Mouse (Mus musculus): ENCODE measurements around the gene Myh7. TPM values are rescaled to one million over a fixed set of nuclear protein-coding genes. Genes with fewer than 3 reads are reported as not detected.

The Myh7 gene
- polyA plus RNA-seq, 1 experiment from 2014 or later = 4.9 TPM

DNA sequence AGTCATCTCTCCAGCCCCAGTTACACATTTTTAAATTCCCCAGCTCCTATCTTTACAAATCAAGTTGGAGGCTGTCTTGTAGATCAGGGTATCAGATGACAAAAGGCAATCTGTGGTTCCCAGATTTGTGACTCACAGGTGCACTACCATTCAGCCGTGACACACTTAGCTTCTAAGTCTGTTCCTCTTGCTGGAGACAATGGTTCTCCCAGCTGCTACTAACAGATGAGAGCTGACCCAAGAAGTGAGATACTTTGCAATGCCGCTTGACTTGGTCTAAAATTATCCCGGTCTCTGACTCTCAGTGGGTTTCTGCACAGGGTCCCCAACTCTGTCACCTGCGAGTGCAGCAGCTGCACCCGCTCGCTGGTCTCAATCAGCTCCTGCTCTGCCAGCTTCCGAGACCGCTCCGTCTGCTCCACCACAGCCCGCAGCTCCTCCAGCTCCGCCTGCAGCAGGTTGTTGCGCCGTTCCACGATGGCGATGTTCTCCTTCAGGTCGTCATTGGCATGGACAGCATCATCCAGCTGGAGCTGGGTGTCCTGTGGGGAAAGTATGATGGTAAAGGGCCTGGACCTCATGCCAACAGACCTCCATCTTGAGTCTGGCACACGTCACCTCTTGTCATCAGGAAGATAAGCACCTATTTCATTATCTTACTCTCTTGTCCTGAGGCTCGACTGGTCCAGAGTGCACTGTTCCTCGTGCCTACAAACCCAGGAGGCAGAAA is 48.3 kb downstream of the Myh7 start:
- ATAC-seq (ENCODE audit: low FRiP score) = no peak
- no peaks in the 10 kb centered on the region for H3K4me1 ChIP-seq

DNA sequence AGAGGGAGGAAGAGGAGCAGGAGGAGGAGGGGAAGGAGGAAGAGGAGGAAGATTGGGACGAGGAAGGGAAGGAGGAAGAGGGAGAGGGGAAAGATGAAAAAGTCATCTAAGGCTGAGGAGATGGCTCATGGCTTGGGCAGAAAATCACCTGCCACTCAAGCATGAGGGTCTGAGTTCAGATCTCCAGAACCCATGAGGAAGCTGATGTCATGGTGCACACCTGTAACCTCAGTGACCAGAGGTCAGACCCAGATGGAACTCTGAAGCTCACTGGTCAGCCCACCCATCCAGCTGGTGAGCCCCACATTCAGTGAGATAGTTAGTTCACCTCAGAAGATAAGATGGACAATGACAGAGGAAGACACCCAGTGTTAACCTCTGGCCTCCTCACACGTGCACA is 49.5 kb downstream of the Myh7 start:
- no peaks in the 10 kb centered on the region for H3K4me1 ChIP-seq
- H3K27ac ChIP-seq = no peak overlapping the region
- H3K4me3 ChIP-seq = no peak overlapping the region
- ATAC-seq (ENCODE audit: low FRiP score) = no peak
- WGBS = 73% methylated on average over 2 of the region's 2 CpGs
- H3K36me3 ChIP-seq = no peaks in the 10 kb centered on the region
- H3K27me3 ChIP-seq = peaks cover 5% of the 10 kb centered on the region; the same call in 1 of the 2 replicates
- no peak overlapping the region for H3K9ac ChIP-seq
- H3K9me3 ChIP-seq (replicated peaks) = no peaks in the 10 kb centered on the region
- no peak overlapping the region for H3K4me2 ChIP-seq (replicated peaks)

More for the DNA sequence above, 48.3 kb downstream of the Myh7 start:
- 84% methylated on average over 19 of the region's 19 CpGs for WGBS
- H3K4me2 ChIP-seq (replicated peaks) = no peak overlapping the region
- H3K9me3 ChIP-seq (replicated peaks) = no peaks in the 10 kb centered on the region
- H3K27ac ChIP-seq = no peak overlapping the region
- no peak overlapping the region for H3K4me3 ChIP-seq
- no peak overlapping the region for H3K9ac ChIP-seq
- peaks cover 5% of the 10 kb centered on the region; the same call in 1 of the 2 replicates for H3K27me3 ChIP-seq
- no peaks in the 10 kb centered on the region for H3K36me3 ChIP-seq

DNA sequence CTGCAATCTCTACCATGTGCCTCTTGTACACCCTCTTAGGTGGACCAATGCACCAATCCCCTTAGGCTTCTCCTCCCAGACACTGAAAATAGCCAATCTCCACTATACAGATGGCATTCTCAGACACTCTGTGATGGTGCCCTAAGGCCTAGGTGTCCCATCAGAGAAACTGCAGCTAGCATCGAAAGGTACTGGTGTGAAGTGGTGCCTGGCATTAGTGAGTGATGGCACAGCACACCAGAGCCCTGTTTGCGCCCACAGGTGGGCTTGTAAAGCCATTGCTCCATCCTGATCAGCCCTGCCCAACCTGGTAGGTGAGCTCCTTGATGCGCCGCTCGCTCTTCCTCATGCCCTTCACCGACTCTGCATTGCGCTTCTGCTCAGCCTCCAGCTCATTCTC is 50.5 kb downstream of the Myh7 start:
- no peak overlapping the region for H3K4me3 ChIP-seq
- peaks cover 1% of the 10 kb centered on the region; the same call in 1 of the 2 replicates for H3K27me3 ChIP-seq
- WGBS = 94% methylated on average over 7 of the region's 7 CpGs
- H3K9ac ChIP-seq = no peak overlapping the region
- H3K9me3 ChIP-seq (replicated peaks) = no peaks in the 10 kb centered on the region
- no peak overlapping the region for H3K4me2 ChIP-seq (replicated peaks)
- no peak for ATAC-seq (ENCODE audit: low FRiP score)
- H3K4me1 ChIP-seq = no peaks in the 10 kb centered on the region
- H3K36me3 ChIP-seq = no peaks in the 10 kb centered on the region
- no peak overlapping the region for H3K27ac ChIP-seq

DNA sequence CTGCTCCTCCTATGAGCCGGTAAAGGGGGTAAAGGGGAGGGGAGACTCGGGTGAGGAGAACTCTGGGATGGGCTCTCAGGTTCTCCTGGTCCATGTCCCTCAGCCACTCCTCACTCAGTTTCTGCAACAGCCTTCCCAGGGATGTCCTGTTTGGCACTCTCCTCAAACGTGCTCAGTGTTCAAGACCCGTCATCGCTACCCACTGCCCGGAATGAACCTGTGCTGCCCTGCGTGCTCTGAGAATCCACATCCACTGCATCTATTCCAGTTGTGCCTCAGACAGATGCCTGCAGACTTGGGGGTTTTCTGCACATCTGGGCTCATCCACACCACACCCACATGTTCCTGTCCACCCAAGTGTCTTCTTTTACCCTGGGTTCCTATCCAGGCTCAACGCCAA is 51.9 kb downstream of the Myh7 start:
- Histone ChIP-seq H3K27ac (no peak overlapping the region), H3K9me3 (replicated peaks) (no peaks in the 10 kb centered on the region), H3K36me3 (no peaks in the 10 kb centered on the region), H3K27me3 (no peaks in the 10 kb centered on the region; the same call in 1 of the 2 replicates), H3K4me3 (no peak overlapping the region), H3K4me2 (replicated peaks) (no peak overlapping the region), H3K4me1 (no peaks in the 10 kb centered on the region), H3K9ac (no peak overlapping the region)
- 86% methylated on average over 8 of the region's 8 CpGs for WGBS
- ATAC-seq (ENCODE audit: low FRiP score) = no peak

DNA sequence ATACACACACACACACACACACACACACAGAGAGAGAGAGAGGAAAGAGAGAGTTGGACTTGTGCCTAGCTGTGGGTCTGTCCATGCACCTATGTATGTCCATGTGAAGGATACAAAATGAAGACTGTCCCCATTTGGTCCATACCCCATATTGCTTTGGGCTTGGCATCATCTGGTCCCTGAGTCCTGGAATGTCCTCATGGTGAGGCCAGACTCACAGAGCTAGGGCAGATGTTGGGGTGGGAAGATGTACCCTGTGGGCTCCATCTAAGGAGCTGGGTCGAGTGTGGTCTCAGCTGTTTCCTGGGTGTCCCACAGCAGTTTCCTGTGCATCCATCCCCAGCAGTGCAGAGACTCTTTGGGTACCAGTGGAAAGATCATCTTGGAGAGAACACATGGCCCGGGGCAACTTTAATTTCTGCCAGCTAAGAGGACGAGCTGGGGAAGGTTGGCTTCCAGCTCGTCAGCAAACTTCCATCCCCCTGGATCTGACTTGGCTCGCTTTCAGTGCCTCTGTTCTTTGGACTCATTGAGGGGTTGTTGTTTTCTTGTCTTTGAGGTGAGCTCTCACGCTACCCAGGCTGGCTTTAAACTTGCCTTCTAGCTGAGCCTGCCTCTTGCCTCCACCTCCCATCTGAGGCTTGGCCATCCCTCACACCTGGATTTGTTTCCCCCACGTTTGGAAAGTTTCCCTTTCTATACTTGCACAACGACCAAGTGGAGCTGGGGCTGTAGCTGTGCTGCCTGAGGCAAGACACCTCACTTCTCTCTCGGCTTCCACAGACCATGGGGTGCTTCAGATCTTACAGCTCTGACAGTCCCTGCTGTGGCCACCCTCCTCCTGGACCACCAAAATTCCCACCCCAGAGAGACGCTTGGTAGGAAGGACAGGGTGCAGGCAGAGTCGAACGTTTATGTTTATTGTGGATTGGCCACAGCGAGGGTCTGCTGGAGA is 53.1 kb downstream of the Myh7 start:
- H3K9ac ChIP-seq = no peak overlapping the region
- H3K4me2 ChIP-seq (replicated peaks) = no peak overlapping the region
- WGBS = 69% methylated on average over 13 of the region's 13 CpGs
- H3K27ac ChIP-seq = no peak overlapping the region
- H3K9me3 ChIP-seq (replicated peaks) = no peaks in the 10 kb centered on the region
- H3K27me3 ChIP-seq = no peaks in the 10 kb centered on the region; the same call in 1 of the 2 replicates
- no peak overlapping the region for H3K4me3 ChIP-seq
- no peaks in the 10 kb centered on the region for H3K36me3 ChIP-seq
- no peak for ATAC-seq (ENCODE audit: low FRiP score)
- peaks cover 5% of the 10 kb centered on the region for H3K4me1 ChIP-seq

DNA sequence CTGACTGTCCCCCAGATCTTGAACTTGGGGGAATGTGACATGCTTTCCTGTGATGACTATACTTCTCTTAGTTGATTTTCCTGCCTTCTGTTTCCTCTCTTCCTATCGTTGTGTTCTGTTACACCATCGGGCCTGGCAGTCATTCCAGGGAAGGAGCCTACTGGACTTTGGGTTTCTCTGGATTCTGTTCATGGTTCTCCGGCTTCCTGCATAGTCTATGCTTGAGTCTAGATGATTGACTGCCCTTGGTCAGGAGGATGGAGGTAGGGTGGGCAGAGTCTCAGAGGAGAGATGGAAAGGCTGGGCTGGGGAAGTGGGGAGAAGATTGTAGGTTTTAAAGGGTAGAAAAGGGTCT is 54.3 kb downstream of the Myh7 start:
- H3K4me1 ChIP-seq = peaks cover 11% of the 10 kb centered on the region
- no peaks in the 10 kb centered on the region for H3K9me3 ChIP-seq (replicated peaks)
- no peak for ATAC-seq (ENCODE audit: low FRiP score)
- 81% methylated on average over 3 of the region's 3 CpGs for WGBS
- H3K4me3 ChIP-seq = no peak overlapping the region
- H3K36me3 ChIP-seq = no peaks in the 10 kb centered on the region
- no peak overlapping the region for H3K9ac ChIP-seq
- no peak overlapping the region for H3K4me2 ChIP-seq (replicated peaks)
- H3K27ac ChIP-seq = no peak overlapping the region
- no peaks in the 10 kb centered on the region; the same call in 1 of the 2 replicates for H3K27me3 ChIP-seq

DNA sequence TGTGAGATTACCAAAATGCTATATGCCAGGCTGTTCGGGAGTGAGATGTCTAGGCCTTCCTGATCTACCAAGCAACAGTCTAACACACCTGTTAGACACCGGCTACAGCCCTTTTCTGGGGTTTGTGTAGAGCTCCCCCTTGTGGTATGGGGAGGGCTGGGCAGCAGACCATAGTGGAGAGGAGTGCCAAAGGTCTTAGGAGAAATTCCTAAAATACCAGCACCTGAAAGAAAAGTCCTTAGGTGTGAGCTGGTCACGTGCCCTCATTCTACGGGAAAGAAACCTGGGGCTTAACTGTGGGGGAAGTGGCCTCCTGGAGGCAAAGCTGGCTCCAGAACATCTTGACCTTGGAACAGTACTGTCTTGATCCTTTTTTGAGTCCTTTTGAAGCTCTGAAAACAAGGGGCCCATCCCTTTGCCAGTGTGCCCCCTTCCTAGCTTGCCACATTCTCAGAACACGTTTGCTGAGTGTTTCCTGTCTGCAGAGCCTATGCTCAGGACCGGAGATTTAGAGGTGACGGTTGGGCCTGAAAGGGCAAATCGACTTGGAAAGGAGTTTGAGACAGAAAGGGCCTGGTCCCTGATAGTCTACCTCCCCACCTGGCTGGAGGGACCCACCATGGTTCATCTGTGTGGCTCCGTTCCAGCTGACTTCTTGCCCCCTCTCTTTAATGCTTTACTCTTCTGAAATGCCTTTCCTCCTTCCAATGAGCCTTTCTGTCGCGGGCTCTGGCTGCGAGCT is 54.8 kb downstream of the Myh7 start:
- ATAC-seq (ENCODE audit: low FRiP score) = no peak
- H3K4me2 ChIP-seq (replicated peaks) = no peak overlapping the region
- H3K9me3 ChIP-seq (replicated peaks) = no peaks in the 10 kb centered on the region
- H3K4me1 ChIP-seq = peaks cover 11% of the 10 kb centered on the region
- 53% methylated on average over 12 of the region's 12 CpGs for WGBS
- H3K9ac ChIP-seq = no peak overlapping the region
- no peak overlapping the region for H3K4me3 ChIP-seq
- H3K27me3 ChIP-seq = no peaks in the 10 kb centered on the region; the same call in 1 of the 2 replicates
- H3K36me3 ChIP-seq = no peaks in the 10 kb centered on the region
- no peak overlapping the region for H3K27ac ChIP-seq

DNA sequence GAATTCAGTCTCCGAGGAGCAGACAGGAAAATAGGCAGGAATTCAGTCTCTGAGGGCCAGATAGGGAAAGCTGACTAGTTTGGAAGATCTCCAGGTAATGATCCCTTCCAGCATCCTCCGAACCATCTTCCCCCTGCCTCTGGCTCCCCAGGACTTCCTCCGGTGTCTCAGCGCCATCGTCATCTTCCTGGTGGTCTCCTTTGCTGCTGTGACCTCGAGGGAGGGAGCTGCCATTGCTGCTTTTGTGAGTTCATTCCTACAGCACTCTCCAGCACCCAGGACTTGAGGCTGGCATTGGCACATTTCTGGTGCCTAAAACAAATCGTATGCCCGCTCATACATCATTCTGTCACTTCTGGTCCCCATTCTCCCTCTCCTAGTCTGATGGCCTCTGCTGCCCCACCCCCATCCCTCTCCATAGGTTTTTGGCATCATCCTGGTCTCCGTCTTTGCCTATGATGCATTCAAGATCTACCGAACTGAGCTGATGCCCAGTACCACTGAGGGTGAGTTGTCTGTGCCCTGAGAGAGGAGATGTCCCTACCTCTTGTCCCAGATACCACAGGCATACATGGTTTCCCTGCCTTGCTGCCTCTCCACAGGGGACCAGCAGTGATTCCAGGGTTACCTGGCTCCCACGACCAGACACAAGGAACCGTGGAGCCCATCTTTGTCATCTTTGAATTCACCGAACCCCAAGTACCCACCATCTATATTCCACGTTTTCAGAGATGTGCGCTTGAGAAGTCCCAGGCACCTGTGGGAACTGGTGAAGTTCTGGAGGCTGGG is 55.8 kb downstream of the Myh7 start:
- H3K4me3 ChIP-seq = no peak overlapping the region
- H3K9ac ChIP-seq = no peak overlapping the region
- H3K36me3 ChIP-seq = no peaks in the 10 kb centered on the region
- 79% methylated on average over 15 of the region's 15 CpGs for WGBS
- ATAC-seq (ENCODE audit: low FRiP score) = no peak
- no peak overlapping the region for H3K27ac ChIP-seq
- peaks cover 11% of the 10 kb centered on the region for H3K4me1 ChIP-seq
- no peak overlapping the region for H3K4me2 ChIP-seq (replicated peaks)
- no peaks in the 10 kb centered on the region; the same call in 1 of the 2 replicates for H3K27me3 ChIP-seq
- no peaks in the 10 kb centered on the region for H3K9me3 ChIP-seq (replicated peaks)

DNA sequence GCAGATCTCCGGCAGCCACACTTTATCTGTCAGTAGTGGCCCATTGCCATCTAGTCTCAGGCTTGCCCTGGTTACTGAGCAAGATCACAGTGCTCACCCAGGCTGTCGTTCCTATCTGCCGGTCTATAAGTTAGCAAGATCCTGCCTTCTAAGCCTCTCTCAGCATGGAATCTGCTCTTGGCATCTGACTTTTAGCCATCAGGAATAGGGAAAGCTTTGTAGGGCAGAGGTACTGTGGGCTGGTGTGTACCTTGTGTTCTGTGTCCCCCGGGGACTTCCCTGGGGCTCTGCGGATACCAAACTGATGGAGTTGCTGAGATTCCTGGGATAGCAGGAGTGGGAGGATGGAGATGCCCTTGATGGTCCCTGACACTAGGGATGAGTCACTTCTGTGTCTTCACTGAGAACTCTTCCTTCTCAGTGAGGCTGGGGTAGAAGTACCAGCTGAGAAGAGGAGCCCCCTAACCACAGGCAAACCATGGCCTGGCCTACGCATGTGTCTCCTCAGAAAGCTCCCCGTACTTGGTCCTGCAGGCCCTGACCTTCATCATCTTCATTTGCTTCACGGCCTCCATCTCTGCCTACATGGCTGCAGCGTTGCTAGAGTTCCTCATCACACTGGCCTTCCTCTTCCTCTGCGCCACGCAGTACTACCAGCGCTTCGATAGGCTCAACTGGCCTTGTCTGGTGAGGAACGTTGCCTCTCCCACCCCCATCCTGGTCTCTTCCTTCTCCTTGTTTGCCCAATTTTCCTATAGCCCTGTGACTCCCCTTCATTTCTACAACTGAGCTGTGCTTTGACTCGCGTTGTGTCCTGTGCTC is 56.9 kb downstream of the Myh7 start:
- Histone ChIP-seq H3K27ac (no peak overlapping the region), H3K36me3 (no peaks in the 10 kb centered on the region), H3K9ac (no peak overlapping the region), H3K27me3 (no peaks in the 10 kb centered on the region; the same call in 1 of the 2 replicates), H3K4me3 (no peak overlapping the region), H3K4me1 (peaks cover 18% of the 10 kb centered on the region), H3K4me2 (replicated peaks) (no peak overlapping the region), H3K9me3 (replicated peaks) (no peaks in the 10 kb centered on the region)
- no peak for ATAC-seq (ENCODE audit: low FRiP score)
- 89% methylated on average over 16 of the region's 16 CpGs for whole genome bisulfite sequencing

DNA sequence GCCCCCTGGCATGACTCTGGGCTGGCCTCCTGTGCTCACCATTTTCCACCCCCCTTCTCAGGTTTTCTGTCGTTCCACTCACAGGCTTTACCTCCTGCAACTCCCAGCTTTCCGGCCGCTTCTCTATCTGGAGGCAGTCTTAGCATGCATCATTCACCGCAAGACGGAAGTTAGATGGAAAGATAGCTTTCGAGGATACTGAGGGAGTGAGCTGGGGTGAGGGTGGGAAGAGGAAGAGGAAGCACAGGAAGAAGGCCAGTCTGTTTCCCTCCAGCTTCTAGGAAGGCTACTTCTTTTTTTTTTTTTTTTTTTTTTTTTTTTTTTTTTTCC is 57.6 kb downstream of the Myh7 start:
- no peaks in the 10 kb centered on the region; the same call in 1 of the 2 replicates for H3K27me3 ChIP-seq
- no peak overlapping the region for H3K4me3 ChIP-seq
- H3K9ac ChIP-seq = 0 out of 2 replicates have a peak overlapping the region, but pooled peaks have one; percentile 28
- peaks cover 19% of the 10 kb centered on the region for H3K4me1 ChIP-seq
- 50% methylated on average over 6 of the region's 6 CpGs for WGBS
- H3K9me3 ChIP-seq (replicated peaks) = no peaks in the 10 kb centered on the region
- H3K36me3 ChIP-seq = no peaks in the 10 kb centered on the region
- peak overlapping the region; percentile 58 for H3K27ac ChIP-seq
- H3K4me2 ChIP-seq (replicated peaks) = peak overlapping the region; percentile 15; the same call in 1 of the 2 replicates
- no peak for ATAC-seq (ENCODE audit: low FRiP score)
